8 mouse cellular contexts compared by ENCODE assay signal in the genomic region with DNA sequence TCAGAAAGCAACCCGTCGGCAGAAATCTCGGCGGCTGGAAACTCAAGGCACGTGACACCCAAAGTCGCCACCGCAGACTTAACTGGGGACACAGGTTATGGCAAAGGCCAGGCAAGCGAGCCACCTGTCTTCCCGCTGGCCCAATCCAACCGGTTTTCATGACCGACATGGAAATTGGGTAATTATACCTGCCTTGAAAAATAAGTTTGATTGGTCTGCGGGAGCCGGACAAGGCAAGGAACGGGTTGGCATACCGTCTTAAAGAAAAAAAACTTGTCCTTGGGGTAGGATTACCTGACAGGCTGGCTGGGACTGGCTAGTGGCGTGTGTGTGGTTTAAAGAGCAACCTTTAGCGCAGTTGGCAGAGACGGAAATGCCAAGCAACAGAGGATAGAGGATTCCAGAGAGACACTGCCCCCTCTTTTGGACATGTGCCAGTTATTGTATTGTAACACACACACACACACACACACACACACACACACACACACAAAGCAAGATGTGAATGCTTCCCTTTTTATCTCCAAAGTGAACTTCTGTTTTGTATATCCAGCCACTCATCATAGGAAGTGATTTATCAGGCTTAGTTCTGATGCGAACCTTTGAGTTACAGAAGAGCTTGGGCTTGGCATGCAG. TPM values are rescaled to one million over a fixed set of nuclear protein-coding genes. Genes with fewer than 3 reads are reported as not detected.
DNase-seq lines count a peak whose midpoint lies in the region; ATAC-seq lines count a peak whose summit lies in the region.

No protein-coding gene starts in this region.

- WGBS in intestine, embryonic 14.5 days, result 29% methylated on average over 19 of the region's 19 CpGs
- WGBS in liver, embryonic 15.5 days (ENCODE audit: insufficient replicate concordance), result 30% methylated on average over 19 of the region's 19 CpGs

- H3K9me3 ChIP-seq in intestine, embryonic 14.5 days (ENCODE audit: control insufficient read depth, low read length), result no peaks in the 10 kb centered on the region
- no peaks in the 10 kb centered on the region for H3K9me3 ChIP-seq in liver, embryonic 15.5 days (replicated peaks)

- no peaks in the 10 kb centered on the region for H3K27me3 ChIP-seq in intestine, embryonic 14.5 days (replicated peaks; ENCODE audit: control insufficient read depth, insufficient read depth, low read length)
- peaks cover 18% of the 10 kb centered on the region for H3K27me3 ChIP-seq in liver, embryonic 15.5 days

- H3K27ac ChIP-seq in intestine, embryonic 14.5 days (ENCODE audit: low read depth), result no peak overlapping the region
- no peak overlapping the region for H3K27ac ChIP-seq in liver, embryonic 15.5 days (replicated peaks)

- H3K36me3 ChIP-seq in intestine, embryonic 14.5 days (ENCODE audit: control insufficient read depth, insufficient read depth, low read length), result no peaks in the 10 kb centered on the region
- no peaks in the 10 kb centered on the region for H3K36me3 ChIP-seq in liver, embryonic 15.5 days (replicated peaks)

- no peak overlapping the region for H3K9ac ChIP-seq in intestine, embryonic 14.5 days (ENCODE audit: low read length)
- H3K9ac ChIP-seq in liver, embryonic 15.5 days, result no peak overlapping the region

- H3K4me3 ChIP-seq in intestine, embryonic 14.5 days (ENCODE audit: low read depth, low read length), result no peak overlapping the region
- no peak overlapping the region for H3K4me3 ChIP-seq in liver, embryonic 15.5 days (replicated peaks)

- H3K4me1 ChIP-seq in intestine, embryonic 14.5 days (replicated peaks; ENCODE audit: control insufficient read depth, insufficient read depth, low read length), result peaks cover 16% of the 10 kb centered on the region
- H3K4me1 ChIP-seq in liver, embryonic 15.5 days (replicated peaks), result peaks cover 51% of the 10 kb centered on the region

- intact Hi-C loops in left cerebral cortex, postnatal 25 days (cut with DNase I), result loop anchor here (5.0 kb wide), 1 partner anchor 36 kb away; no protein-coding TSS in a partner anchor

- H3K4me2 ChIP-seq in intestine, embryonic 14.5 days (ENCODE audit: low read length), result peak overlapping the region; percentile 30
- peak overlapping the region; percentile 32; the same call in 1 of the 2 replicates for H3K4me2 ChIP-seq in liver, embryonic 15.5 days

- DNase-seq in CD4-positive, CD25-positive, alpha-beta regulatory T cell, adult 2 months (ENCODE audit: low read depth, low spot score), result peak; percentile 38
- peak; percentile 63 for DNase-seq in brain, adult 2 months (ENCODE audit: low read depth, low spot score)
- DNase-seq in intestine, embryonic 14.5 days (ENCODE audit: low spot score), result no peak
- peak; percentile 67 for DNase-seq in urinary bladder, postnatal 14 days (ENCODE audit: low spot score)
- DNase-seq in layer of hippocampus, postnatal 10 days (ENCODE audit: low spot score in 2 of 2), result no peak
- DNase-seq in left cerebral cortex, postnatal 25 days (ENCODE audit: low spot score in 2 of 2), result no peak

- no peak for ATAC-seq in CD4-positive, CD25-positive, alpha-beta regulatory T cell, adult 4 months
- no peak for ATAC-seq in intestine, embryonic 14.5 days (replicated peaks; ENCODE audit: low FRiP score, low TSS enrichment, low read depth)
- no peak for ATAC-seq in liver, embryonic 15.5 days (ENCODE audit: insufficient read depth)

RNA-seq across cellular contexts. Expression of gene Pptc7, which starts 3.2 kb away (rescaled TPM):
- polyA plus RNA-seq in CD4-positive, CD25-positive, alpha-beta regulatory T cell, adult 4 months (2017; shearing (Covaris generic)), result 10 to 100 TPM; 17.8 to 18.7 TPM
- polyA plus RNA-seq in intestine, embryonic 14.5 days (2014; fragmentation: Nextera tagmentation; extraction: Ambion mirVana), result 10.2 and 10.8 TPM in 2 replicates
- 3.7 TPM in 2 replicates for polyA plus RNA-seq in liver, embryonic 15.5 days (2015; fragmentation: Nextera tagmentation; extraction: Ambion mirVana)
- 10 to 100 TPM; 26.1 to 27.3 TPM for total RNA-seq in layer of hippocampus, postnatal 10 days (2021)
- total RNA-seq in left cerebral cortex, postnatal 25 days (2021), result 10 to 100 TPM; 36.7 to 43.8 TPM

RNA-seq across cellular contexts. Expression of gene Tctn1, which starts 16.7 kb away (rescaled TPM):
- 1 to 10 TPM; 1.1 to 2.0 TPM for polyA plus RNA-seq in CD4-positive, CD25-positive, alpha-beta regulatory T cell, adult 4 months (2017; shearing (Covaris generic))
- 4.2 and 4.4 TPM in 2 replicates for polyA plus RNA-seq in intestine, embryonic 14.5 days (2014; fragmentation: Nextera tagmentation; extraction: Ambion mirVana)
- 0.73 and 0.89 TPM in 2 replicates for polyA plus RNA-seq in liver, embryonic 15.5 days (2015; fragmentation: Nextera tagmentation; extraction: Ambion mirVana)
- total RNA-seq in layer of hippocampus, postnatal 10 days (2021), result 10 to 100 TPM; 15.0 to 17.3 TPM
- 10 to 100 TPM in 1 of 2 experiments, 1 to 10 TPM in 1; 9.7 to 12.9 TPM for total RNA-seq in left cerebral cortex, postnatal 25 days (2021)

Comparison
In these comparisons a context has a peak if more than half of its experiments do, and no peak if none do; other contexts are left out.
1. DNase-seq: peak in CD4-positive, CD25-positive, alpha-beta regulatory T cell, adult 2 months (single experiment), brain, adult 2 months (single experiment) and urinary bladder, postnatal 14 days (single experiment); none in intestine, embryonic 14.5 days (single experiment), layer of hippocampus, postnatal 10 days (0 of 2) and left cerebral cortex, postnatal 25 days (0 of 2).